Mouse (Mus musculus) cerebellum, adult 2 months (tissue): ENCODE measurements at regions not wholly inside any gene's neighbourhood (a gene's known extent, or its start where the extent isn't known, plus 50 kb on each side); places are given as distances from the start of the nearest gene placed in this dataset.

ENCODE experiments used
- CTCF ChIP-seq: fragments of 200-500 bp; IDR thresholded peaks from 2 replicates; pipeline ENCODE4 v1.5.1; 2011; ENCODE audit warnings: low read depth, mild to moderate bottlenecking, control low read depth, low read length, moderate library complexity, borderline replicate concordance; ENCODE audit not compliant: insufficient read depth
- POLR2A ChIP-seq: fragments of 200-500 bp; IDR thresholded peaks from 2 replicates; pipeline ENCODE4 v1.6.1; 2011; ENCODE audit warnings: low read length, control low read depth, borderline replicate concordance; ENCODE audit not compliant: insufficient read depth

DNA sequence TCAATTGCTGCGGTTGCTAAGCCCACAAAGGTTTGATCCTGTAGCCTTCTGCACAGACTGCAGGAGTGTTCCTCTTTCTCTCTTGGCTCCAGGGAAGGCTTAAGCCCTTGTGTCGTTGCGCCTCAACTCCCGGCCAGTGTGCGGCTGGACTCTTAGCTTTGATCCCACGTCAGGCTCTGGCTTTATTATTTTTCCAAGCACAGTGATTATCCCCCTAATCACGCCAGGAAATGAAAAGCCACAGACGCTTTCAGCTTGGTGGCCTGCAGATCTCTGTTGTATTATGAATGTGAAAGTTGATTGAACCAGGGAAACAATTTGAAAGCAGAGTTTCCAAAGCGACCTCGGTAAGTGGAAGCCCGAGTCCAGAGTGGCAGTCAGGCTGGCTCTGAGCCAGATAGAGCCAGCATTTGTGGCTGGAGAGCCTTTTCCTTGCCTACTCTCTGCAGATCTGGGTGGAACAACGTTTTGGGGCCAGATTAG is 676.7 kb upstream of the Fam160b2 start:
- no peak for TF ChIP-seq CTCF
- no peak for TF ChIP-seq POLR2A
